ENCODE assay signal across 21 mouse cellular contexts in the genomic region with DNA sequence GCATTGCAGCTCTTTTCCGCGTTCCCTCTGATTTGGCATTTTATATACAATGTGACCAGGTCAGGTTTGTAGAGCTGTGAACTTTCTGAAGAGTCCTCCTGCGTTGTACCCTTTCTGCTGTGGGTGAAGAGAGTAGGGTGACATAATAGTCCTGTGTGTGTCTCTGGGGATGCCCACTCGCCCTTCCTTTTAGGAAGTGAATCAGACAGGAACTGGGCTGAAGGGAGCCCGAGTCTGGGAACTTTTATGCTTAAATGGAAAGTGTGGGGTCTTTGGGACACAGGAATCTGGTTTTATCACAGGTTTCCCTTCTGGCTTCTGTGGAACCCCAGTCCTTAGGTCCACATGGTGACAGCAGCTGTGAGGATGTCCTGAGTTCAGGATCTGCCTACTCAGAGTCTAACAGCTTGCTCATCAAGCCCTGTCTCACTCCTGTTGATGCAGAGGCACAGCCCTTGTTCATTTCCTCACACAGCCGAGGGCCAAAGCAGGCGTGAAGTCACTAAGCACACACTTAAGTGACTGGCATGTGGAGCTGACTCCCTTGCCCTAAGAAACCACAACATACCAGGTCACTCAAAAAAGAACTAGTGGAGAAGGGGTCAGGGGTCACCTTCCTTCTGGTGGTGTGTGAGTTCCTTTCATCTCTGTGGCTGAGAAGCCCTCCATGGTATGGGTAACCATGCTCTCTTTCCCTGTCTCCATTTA. TPM values are rescaled to one million over a fixed set of nuclear protein-coding genes. Genes with fewer than 3 reads are reported as not detected.
A peak's percentile ranks its signal among the peaks of the same experiment; 100 is the strongest.
DNase-seq lines count a peak whose midpoint lies in the region; ATAC-seq and TF ChIP-seq lines count a peak whose summit lies in the region.
"Had no signal": no experiment of that assay in that cellular context is flagged by ENCODE, and none has a peak within 500 bp of the region (broad histone marks: within the 10 kb centered on the region; RNA-seq: fewer than 3 reads in every experiment).

No protein-coding gene starts in this region.

- DNase-seq in hindbrain, embryonic 10.5 days (ENCODE audit: low spot score) = no peak
- no peak for DNase-seq in hindbrain, embryonic 11.5 days (ENCODE audit: low spot score)
- DNase-seq in lung, adult 2 months = peak; percentile 40
- DNase-seq in right cerebral cortex, postnatal 25 days = no peak
- no peak for DNase-seq in urinary bladder, postnatal 10 days (ENCODE audit: low spot score)
- DNase-seq: adrenal gland, adult 8-10 months; cerebellum, adult 9-11 months; embryo, embryonic 11 days; right cerebral cortex, adult 18-20 months; thymus, adult 18-20 months had no signal

- H3K9me3 ChIP-seq in hindbrain, embryonic 10.5 days = no peaks in the 10 kb centered on the region
- no peaks in the 10 kb centered on the region for H3K9me3 ChIP-seq in hindbrain, embryonic 11.5 days (ENCODE audit: control insufficient read depth, low read length)
- no peaks in the 10 kb centered on the region for H3K9me3 ChIP-seq in megakaryocyte, embryonic 14.5 days
- H3K9me3 ChIP-seq: hindbrain, embryonic 12.5 days; limb, embryonic 15.5 days; midbrain, embryonic 12.5 days had no signal

- no peak for TF ChIP-seq CTCF in lung, adult 2 months (IDR thresholded peaks at IDR 0.05; ENCODE audit: insufficient read depth, low read length)

- peaks cover 16% of the 10 kb centered on the region for H3K4me1 ChIP-seq in hindbrain, embryonic 10.5 days (replicated peaks)
- no peaks in the 10 kb centered on the region for H3K4me1 ChIP-seq in hindbrain, embryonic 11.5 days (replicated peaks; ENCODE audit: control insufficient read depth, insufficient read depth, low read length)
- H3K4me1 ChIP-seq in megakaryocyte, embryonic 14.5 days = peaks cover 90% of the 10 kb centered on the region
- peaks cover 29% of the 10 kb centered on the region for H3K4me1 ChIP-seq in lung, adult 2 months (ENCODE audit: control insufficient read depth, insufficient read depth, low read length)

- 80% methylated on average over 7 of the region's 7 CpGs for WGBS in hindbrain, embryonic 10.5 days
- WGBS in hindbrain, embryonic 11.5 days = 86% methylated on average over 7 of the region's 7 CpGs
- 51% methylated on average over 7 of the region's 7 CpGs for whole genome bisulfite sequencing in lung, adult 2 months

- H3K9ac ChIP-seq in hindbrain, embryonic 11.5 days (ENCODE audit: low read depth, low read length) = no peak overlapping the region
- H3K9ac ChIP-seq: hindbrain, embryonic 12.5 days; limb, embryonic 15.5 days; midbrain, embryonic 12.5 days had no signal

- H3K27ac ChIP-seq in hindbrain, embryonic 10.5 days = peak overlapping the region; percentile 12; the same call in 1 of the 2 replicates
- H3K27ac ChIP-seq in hindbrain, embryonic 11.5 days (ENCODE audit: low read depth, low read length) = no peak overlapping the region
- H3K27ac ChIP-seq: hindbrain, embryonic 12.5 days; limb, embryonic 15.5 days; midbrain, embryonic 12.5 days had no signal

- TF ChIP-seq POLR2A in lung, adult 2 months (IDR thresholded peaks at IDR 0.05; ENCODE audit: borderline replicate concordance, extremely low read depth, low read depth, low read length) = no peak

- no peak overlapping the region for H3K4me3 ChIP-seq in hindbrain, embryonic 10.5 days
- H3K4me3 ChIP-seq in hindbrain, embryonic 11.5 days (ENCODE audit: low read depth, low read length) = no peak overlapping the region
- peak overlapping the region; percentile 77 for H3K4me3 ChIP-seq in megakaryocyte, embryonic 14.5 days (replicated peaks)
- no peak overlapping the region for H3K4me3 ChIP-seq in lung, adult 2 months (replicated peaks; ENCODE audit: extremely low read depth, low read depth, low read length)
- H3K4me3 ChIP-seq: hindbrain, embryonic 12.5 days; limb, embryonic 15.5 days; midbrain, embryonic 12.5 days; myocyte had no signal

- H3K4me2 ChIP-seq in hindbrain, embryonic 11.5 days (replicated peaks; ENCODE audit: low read depth, low read length) = no peak overlapping the region
- H3K4me2 ChIP-seq: hindbrain, embryonic 12.5 days; limb, embryonic 15.5 days; midbrain, embryonic 12.5 days had no signal

- no peaks in the 10 kb centered on the region for H3K27me3 ChIP-seq in hindbrain, embryonic 10.5 days (ENCODE audit: insufficient read depth, poor library complexity, severe bottlenecking)
- no peaks in the 10 kb centered on the region for H3K27me3 ChIP-seq in hindbrain, embryonic 11.5 days (ENCODE audit: control insufficient read depth, insufficient read depth, low read length)
- no peaks in the 10 kb centered on the region for H3K27me3 ChIP-seq in megakaryocyte, embryonic 14.5 days (replicated peaks)
- H3K27me3 ChIP-seq: hindbrain, embryonic 12.5 days; limb, embryonic 15.5 days; midbrain, embryonic 12.5 days had no signal

- ATAC-seq in hindbrain, embryonic 11.5 days (ENCODE audit: low FRiP score) = no peak
- no peak for ATAC-seq in megakaryocyte, adult 5-6 weeks (ENCODE audit: poor library complexity, severe bottlenecking)
- ATAC-seq: forebrain, embryonic 14.5 days; intestine, embryonic 16.5 days had no signal

- H3K36me3 ChIP-seq in hindbrain, embryonic 10.5 days = 0 out of 2 replicates have a peak, but pooled peaks cover 10% of the 10 kb centered on the region
- H3K36me3 ChIP-seq in hindbrain, embryonic 11.5 days (ENCODE audit: control insufficient read depth, insufficient read depth, low read length) = no peaks in the 10 kb centered on the region
- peaks cover 37% of the 10 kb centered on the region for H3K36me3 ChIP-seq in megakaryocyte, embryonic 14.5 days (replicated peaks; ENCODE audit: low read length)
- H3K36me3 ChIP-seq: hindbrain, embryonic 12.5 days had no signal

RNA-seq across cellular contexts. Expression of a gene that starts 8.3 kb away (rescaled TPM):
- 71.6 and 80.8 TPM in 2 replicates for polyA plus RNA-seq in hindbrain, embryonic 10.5 days (2016; fragmentation: Nextera tagmentation; extraction: Ambion mirVana)
- 61.3 and 68.8 TPM in 2 replicates for polyA plus RNA-seq in hindbrain, embryonic 11.5 days (2014; fragmentation: Nextera tagmentation; extraction: Ambion mirVana)
- polyA plus RNA-seq in megakaryocyte, embryonic 14.5 days (2012; ENCODE audit: insufficient read depth, low replicate concordance) = 29.1 and 37.7 TPM in 2 replicates
- total RNA-seq in megakaryocyte, adult 5-6 weeks (2015) = 30.4 and 33.0 TPM in 2 replicates
- total RNA-seq in megakaryocyte, adult 5-6 weeks (2017) = 32.1 and 41.0 TPM in 2 replicates
- polyA plus RNA-seq in lung, adult 2 months (2012; rRNA removed) = 124 and 140 TPM in 2 replicates

RNA-seq across cellular contexts. Expression of a gene that starts 14.2 kb away (rescaled TPM):
- polyA plus RNA-seq in hindbrain, embryonic 10.5 days (2016; fragmentation: Nextera tagmentation; extraction: Ambion mirVana) = 33.1 and 41.3 TPM in 2 replicates
- 26.1 and 28.9 TPM in 2 replicates for polyA plus RNA-seq in hindbrain, embryonic 11.5 days (2014; fragmentation: Nextera tagmentation; extraction: Ambion mirVana)
- 336 and 551 TPM in 2 replicates for polyA plus RNA-seq in megakaryocyte, embryonic 14.5 days (2012; ENCODE audit: insufficient read depth, low replicate concordance)
- 32.1 and 34.6 TPM in 2 replicates for total RNA-seq in megakaryocyte, adult 5-6 weeks (2015)
- total RNA-seq in megakaryocyte, adult 5-6 weeks (2017) = 11.3 and 18.3 TPM in 2 replicates
- polyA plus RNA-seq in lung, adult 2 months (2012; rRNA removed) = 62.1 and 69.5 TPM in 2 replicates

RNA-seq across cellular contexts. Expression of a gene that starts 44.2 kb away (rescaled TPM):
- polyA plus RNA-seq in hindbrain, embryonic 10.5 days (2016; fragmentation: Nextera tagmentation; extraction: Ambion mirVana) = 141 and 145 TPM in 2 replicates
- polyA plus RNA-seq in hindbrain, embryonic 11.5 days (2014; fragmentation: Nextera tagmentation; extraction: Ambion mirVana) = 131 and 138 TPM in 2 replicates
- 13.9 and 30.1 TPM in 2 replicates for polyA plus RNA-seq in megakaryocyte, embryonic 14.5 days (2012; ENCODE audit: insufficient read depth, low replicate concordance)
- total RNA-seq in megakaryocyte, adult 5-6 weeks (2015) = 16.7 and 22.9 TPM in 2 replicates
- 10.2 and 14.0 TPM in 2 replicates for total RNA-seq in megakaryocyte, adult 5-6 weeks (2017)
- 75.8 and 79.6 TPM in 2 replicates for polyA plus RNA-seq in lung, adult 2 months (2012; rRNA removed)

RNA-seq across cellular contexts. Expression of a gene that starts 59.1 kb away (rescaled TPM):
- 0.51 and 0.55 TPM in 2 replicates for polyA plus RNA-seq in hindbrain, embryonic 10.5 days (2016; fragmentation: Nextera tagmentation; extraction: Ambion mirVana)
- polyA plus RNA-seq in hindbrain, embryonic 11.5 days (2014; fragmentation: Nextera tagmentation; extraction: Ambion mirVana) = 0.11 and 0.17 TPM in 2 replicates
- not detected in 2 replicates for polyA plus RNA-seq in megakaryocyte, embryonic 14.5 days (2012; ENCODE audit: insufficient read depth, low replicate concordance)
- not detected in 2 replicates for total RNA-seq in megakaryocyte, adult 5-6 weeks (2015)
- total RNA-seq in megakaryocyte, adult 5-6 weeks (2017) = not detected in 2 replicates
- polyA plus RNA-seq in lung, adult 2 months (2012; rRNA removed) = 4.9 and 5.2 TPM in 2 replicates
- total RNA-seq: gastrocnemius, adult 18-20 months; left cerebral cortex, adult 8-10 months had no signal
- polyA plus RNA-seq: large intestine, adult 2 months had no signal
